23 mouse cellular contexts compared by ENCODE assay signal in the genomic region with DNA sequence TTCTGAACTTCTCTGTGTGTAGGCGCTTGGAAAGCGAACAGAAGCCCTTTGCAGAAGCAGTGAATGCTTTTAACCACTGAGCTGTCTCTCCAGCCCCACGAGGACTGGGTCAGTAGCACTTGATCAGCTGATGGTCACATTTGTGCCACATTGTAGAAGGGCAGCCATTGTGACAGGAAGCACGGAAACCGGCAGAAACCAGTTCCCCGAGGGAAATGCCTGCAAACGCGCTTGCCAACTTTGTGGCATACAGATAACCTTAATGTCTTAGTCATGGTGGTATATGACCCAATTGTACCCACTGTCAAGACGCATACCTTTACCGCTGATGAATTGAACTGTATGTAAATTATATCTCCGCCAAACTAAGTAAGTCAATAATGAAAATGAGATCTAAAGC. TPM values are rescaled to one million over a fixed set of nuclear protein-coding genes. Genes with fewer than 3 reads are reported as not detected.
DNase-seq lines count a peak whose midpoint lies in the region; ATAC-seq and TF ChIP-seq lines count a peak whose summit lies in the region.
"Had no signal": no experiment of that assay in that cellular context is flagged by ENCODE, and none has a peak within 500 bp of the region (broad histone marks: within the 10 kb centered on the region; RNA-seq: fewer than 3 reads in every experiment).

No protein-coding gene starts in this region.

- H3K4me2 ChIP-seq in kidney, postnatal 0 days (ENCODE audit: low read length): no peak overlapping the region
- H3K4me2 ChIP-seq: embryonic facial prominence, embryonic 13.5 days; heart, embryonic 11.5 days; hindbrain, embryonic 14.5 days; limb, embryonic 15.5 days; liver, embryonic 15.5 days; neural tube, embryonic 12.5 days had no signal

- TF ChIP-seq CTCF in E14TG2a.4 (conservative IDR thresholded peaks at IDR 0.05; ENCODE audit: low read length): no peak
- TF ChIP-seq CTCF in kidney, postnatal 0 days (IDR thresholded peaks at IDR 0.05; ENCODE audit: low read depth): no peak

- DNase-seq in kidney, postnatal 0 days (ENCODE audit: low spot score): no peak
- no peak for DNase-seq in layer of hippocampus, postnatal 25 days (ENCODE audit: extremely low spot score in 1 of 2, low spot score in 1 of 2)
- DNase-seq in frontal cortex, adult 2 months (ENCODE audit: extremely low spot score in 1 of 2, low spot score in 1 of 2): no peak
- DNase-seq in thymus, postnatal 4 days: no peak
- DNase-seq: adrenal gland, postnatal 14 days; cerebellum, adult 9-11 months; forebrain, postnatal 0 days; heart, postnatal 10 days; thymus, adult 2 months had no signal

- H3K27me3 ChIP-seq in E14TG2a.4 (ENCODE audit: insufficient read depth, low read length): peaks cover 17% of the 10 kb centered on the region
- H3K27me3 ChIP-seq in kidney, postnatal 0 days (ENCODE audit: insufficient read depth, low read length): no peaks in the 10 kb centered on the region
- H3K27me3 ChIP-seq: embryonic facial prominence, embryonic 13.5 days; limb, embryonic 15.5 days; liver, embryonic 15.5 days had no signal

- WGBS in kidney, postnatal 0 days: 66% methylated on average over 11 of the region's 11 CpGs

- H3K4me1 ChIP-seq in E14TG2a.4 (replicated peaks; ENCODE audit: low read depth, low read length): peaks cover 65% of the 10 kb centered on the region
- H3K4me1 ChIP-seq in kidney, postnatal 0 days (replicated peaks; ENCODE audit: insufficient read depth, low read length): peaks cover 6% of the 10 kb centered on the region

- no peaks in the 10 kb centered on the region for H3K36me3 ChIP-seq in E14TG2a.4 (ENCODE audit: insufficient read depth, low read length)
- H3K36me3 ChIP-seq in kidney, postnatal 0 days (ENCODE audit: insufficient read depth, low read length): no peaks in the 10 kb centered on the region
- H3K36me3 ChIP-seq: embryonic facial prominence, embryonic 13.5 days; limb, embryonic 15.5 days; liver, embryonic 15.5 days; midbrain, embryonic 10.5 days; neural tube, embryonic 12.5 days had no signal

- peak; percentile 57 for ATAC-seq in common myeloid progenitor, adult 5-6 weeks (replicated peaks; ENCODE audit: low read depth, poor library complexity, severe bottlenecking)
- ATAC-seq in kidney, postnatal 0 days (replicated peaks; ENCODE audit: low FRiP score, low read depth): no peak; the same call in 1 of the 2 replicates
- ATAC-seq in megakaryocyte-erythroid progenitor cell, adult 5-6 weeks (replicated peaks; ENCODE audit: low FRiP score, low TSS enrichment, poor library complexity, severe bottlenecking): peak; percentile 39; the same call in 1 of the 2 replicates
- ATAC-seq: activated CD4-positive, CD25-positive, alpha-beta regulatory T cell, adult 4 months; forebrain, postnatal 0 days; intestine, embryonic 16.5 days had no signal

- no peak overlapping the region for H3K9ac ChIP-seq in kidney, postnatal 0 days (ENCODE audit: low read depth, low read length)
- H3K9ac ChIP-seq: embryonic facial prominence, embryonic 13.5 days; forebrain, postnatal 0 days; hindbrain, embryonic 14.5 days; limb, embryonic 15.5 days; liver, embryonic 15.5 days; neural tube, embryonic 12.5 days had no signal

- no peaks in the 10 kb centered on the region for H3K9me3 ChIP-seq in E14TG2a.4 (ENCODE audit: low read length)
- H3K9me3 ChIP-seq in kidney, postnatal 0 days (replicated peaks; ENCODE audit: low read length): no peaks in the 10 kb centered on the region
- H3K9me3 ChIP-seq: embryonic facial prominence, embryonic 13.5 days; limb, embryonic 15.5 days; liver, embryonic 15.5 days had no signal

- 0 out of 2 replicates have a peak overlapping the region, but pooled peaks have one; percentile 17 for H3K4me3 ChIP-seq in E14TG2a.4 (replicated peaks; ENCODE audit: low read length)
- H3K4me3 ChIP-seq in kidney, postnatal 0 days (replicated peaks; ENCODE audit: low read depth, low read length): no peak overlapping the region
- H3K4me3 ChIP-seq: embryonic facial prominence, embryonic 13.5 days; limb, embryonic 15.5 days; liver, embryonic 15.5 days; midbrain, embryonic 10.5 days; neural tube, embryonic 12.5 days had no signal

- H3K27ac ChIP-seq in kidney, postnatal 0 days: peak overlapping the region; percentile 43; the same call in 1 of the 2 replicates
- H3K27ac ChIP-seq: embryonic facial prominence, embryonic 13.5 days; hindbrain, embryonic 14.5 days; limb, embryonic 15.5 days; liver, embryonic 15.5 days; midbrain, embryonic 10.5 days; neural tube, embryonic 12.5 days had no signal

RNA-seq across cellular contexts. Expression of a gene that starts 11.0 kb away (rescaled TPM):
- total RNA-seq in common myeloid progenitor, adult 5-6 weeks (2017): 31.7 and 39.1 TPM in 2 replicates
- polyA plus RNA-seq in kidney, postnatal 0 days (2015; fragmentation: Nextera tagmentation; extraction: Ambion mirVana): 6.3 and 6.8 TPM in 2 replicates
- total RNA-seq in megakaryocyte-erythroid progenitor cell, adult 5-6 weeks (2014; fragmentation: Nextera tagmentation): 14.5 and 19.2 TPM in 2 replicates
- total RNA-seq in megakaryocyte-erythroid progenitor cell, adult 5-6 weeks (2017): 17.0 and 32.2 TPM in 2 replicates
- 100 to 1,000 TPM in 1 of 2 experiments, 10 to 100 TPM in 1; 88.2 to 100 TPM for total RNA-seq in layer of hippocampus, postnatal 25 days (2021)
- polyA plus RNA-seq in frontal cortex, adult 2 months (2012; rRNA removed): 45.5 and 49.2 TPM in 2 replicates

RNA-seq across cellular contexts. Expression of a gene that starts 11.2 kb away (rescaled TPM):
- not detected in 2 replicates for total RNA-seq in common myeloid progenitor, adult 5-6 weeks (2017)
- polyA plus RNA-seq in kidney, postnatal 0 days (2015; fragmentation: Nextera tagmentation; extraction: Ambion mirVana): 0.42 and 0.52 TPM in 2 replicates
- not detected in 2 replicates for total RNA-seq in megakaryocyte-erythroid progenitor cell, adult 5-6 weeks (2014; fragmentation: Nextera tagmentation)
- not detected in 2 replicates for total RNA-seq in megakaryocyte-erythroid progenitor cell, adult 5-6 weeks (2017)
- 1 to 10 TPM; 1.5 to 2.5 TPM for total RNA-seq in layer of hippocampus, postnatal 25 days (2021)
- 1.1 and 1.5 TPM in 2 replicates for polyA plus RNA-seq in frontal cortex, adult 2 months (2012; rRNA removed)
- total RNA-seq: gastrocnemius, postnatal 4 days; heart, postnatal 10 days; monocyte, adult 5-6 weeks had no signal
- polyA plus RNA-seq: embryonic facial prominence, embryonic 13.5 days; liver, embryonic 15.5 days had no signal
